Mouse (Mus musculus): Measurements from ENCODE around the gene Slc6a16. TPM values are rescaled to one million over a fixed set of nuclear protein-coding genes. Genes with fewer than 3 reads are reported as not detected.

Gene Slc6a16
- total RNA-seq, 1 experiment = 12.7 TPM

DNA sequence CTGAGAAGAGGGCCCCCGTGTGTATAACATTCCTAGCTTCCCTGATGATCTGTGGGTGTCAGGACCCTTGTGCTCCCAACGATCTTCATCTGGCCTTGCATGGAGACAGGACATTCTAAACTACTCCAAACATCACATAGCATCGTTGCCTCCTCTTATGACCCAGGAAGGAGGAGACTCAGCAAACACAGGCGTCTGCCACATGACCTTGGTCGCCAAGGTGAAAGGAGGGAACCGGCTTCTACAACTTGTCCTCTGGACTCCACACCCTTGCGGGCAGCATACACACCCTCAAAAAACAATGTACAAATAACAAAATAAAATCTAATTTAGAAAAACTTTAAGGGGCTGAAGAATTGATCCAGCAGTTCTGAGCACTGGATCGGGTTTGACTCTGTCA is 71.1 kb downstream of the Slc6a16 start:
- H3K4me1 ChIP-seq (ENCODE audit: control insufficient read depth in 2 of 2, insufficient read depth in 2 of 2, low read length in 2 of 2, poor library complexity in 1 of 2) = peaks cover 0 to 8% of the 10 kb centered on the region in 2 experiments; a peak in 2 of 4 replicates
- no peak overlapping the region for H3K27ac ChIP-seq (ENCODE audit: insufficient read depth, low read depth, low read length, poor library complexity, severe bottlenecking)
- TF ChIP-seq ZNF384 (IDR thresholded peaks at IDR 0.05; ENCODE audit: low read depth, low read length) = no peak
- no peak for TF ChIP-seq MAFK (IDR thresholded peaks at IDR 0.05; ENCODE audit: insufficient read depth, low read depth, low read length)
- TF ChIP-seq ZC3H11A (IDR thresholded peaks at IDR 0.05; ENCODE audit: borderline replicate concordance, low read depth, low read length) = no peak
- no peak overlapping the region for H3K9ac ChIP-seq (ENCODE audit: insufficient read depth, low read depth, low read length, poor library complexity, severe bottlenecking)
- peaks cover 15% of the 10 kb centered on the region; the same call in 1 of the 2 replicates for H3K36me3 ChIP-seq (ENCODE audit: control insufficient read depth, insufficient read depth, low read length, poor library complexity, severe bottlenecking)
- in situ Hi-C loops (cut with MboI; ENCODE audit: low sequenced_read_pairs in 2 of 2, unreplicated experiment in 2 of 2) = no loop called here
- no peak overlapping the region for H3K4me3 ChIP-seq (ENCODE audit: insufficient read depth in 1 of 2, low read depth in 1 of 2, low read length in 2 of 2, poor library complexity in 1 of 2, severe bottlenecking in 1 of 2)
- H3K9me3 ChIP-seq (ENCODE audit: control insufficient read depth, insufficient read depth, low read depth, low read length) = no peaks in the 10 kb centered on the region
- DNase-seq (ENCODE audit: low read depth, low spot score) = no peak

DNA sequence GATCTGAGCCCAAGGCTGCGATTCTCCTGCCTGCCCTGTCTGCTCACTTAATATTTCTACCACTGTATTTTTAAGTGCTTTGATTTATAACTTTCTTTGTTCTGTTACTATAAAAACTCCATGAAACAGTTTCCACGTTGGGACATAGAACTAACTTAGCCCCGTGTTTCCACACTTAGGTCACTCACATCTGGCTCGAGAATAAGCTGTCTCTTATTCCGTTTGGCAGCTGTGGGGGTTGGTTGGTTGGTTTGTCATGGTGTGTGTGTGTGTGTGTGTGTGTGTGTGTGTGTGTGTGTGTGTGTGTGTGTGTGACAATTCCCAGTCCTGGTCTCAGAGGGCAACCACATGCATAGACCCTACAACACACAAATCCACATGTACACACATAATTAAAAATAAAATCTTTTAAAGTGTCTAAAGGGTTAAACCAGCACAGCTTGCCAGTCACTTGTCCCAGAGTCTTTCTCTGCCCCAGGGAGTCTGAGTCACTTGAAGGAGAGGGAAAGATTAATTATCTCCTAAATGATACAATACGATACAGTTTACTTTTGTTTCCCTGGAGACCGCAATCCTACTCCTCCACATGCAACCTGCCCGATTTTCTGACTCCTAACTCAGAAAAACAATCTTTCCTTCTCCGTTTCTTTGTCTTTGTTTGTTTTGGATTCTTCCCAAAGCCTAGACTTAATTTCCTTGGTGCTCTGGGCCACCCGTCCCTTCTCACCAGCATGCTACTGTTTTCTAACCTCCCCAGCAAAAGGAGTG is 72.0 kb downstream of the Slc6a16 start:
- no peak for TF ChIP-seq CHD2 (IDR thresholded peaks at IDR 0.05; ENCODE audit: low read depth, low read length)
- H3K27ac ChIP-seq (ENCODE audit: insufficient read depth, low read depth, low read length, poor library complexity, severe bottlenecking) = no peak overlapping the region
- no peaks in the 10 kb centered on the region for H3K9me3 ChIP-seq (ENCODE audit: control insufficient read depth, insufficient read depth, low read depth, low read length)
- H3K9ac ChIP-seq (ENCODE audit: insufficient read depth, low read depth, low read length, poor library complexity, severe bottlenecking) = no peak overlapping the region
- H3K4me3 ChIP-seq (ENCODE audit: insufficient read depth in 1 of 2, low read depth in 1 of 2, low read length in 2 of 2, poor library complexity in 1 of 2, severe bottlenecking in 1 of 2) = no peak overlapping the region
- DNase-seq (ENCODE audit: low read depth, low spot score) = no peak
- in situ Hi-C loops (cut with MboI; ENCODE audit: low sequenced_read_pairs in 2 of 2, unreplicated experiment in 2 of 2) = no loop called here
- H3K4me1 ChIP-seq (ENCODE audit: control insufficient read depth in 2 of 2, insufficient read depth in 2 of 2, low read length in 2 of 2, poor library complexity in 1 of 2) = peaks cover 0 to 12% of the 10 kb centered on the region in 2 experiments; a peak in 2 of 4 replicates
- H3K36me3 ChIP-seq (ENCODE audit: control insufficient read depth, insufficient read depth, low read length, poor library complexity, severe bottlenecking) = peaks cover 18% of the 10 kb centered on the region; the same call in 1 of the 2 replicates

DNA sequence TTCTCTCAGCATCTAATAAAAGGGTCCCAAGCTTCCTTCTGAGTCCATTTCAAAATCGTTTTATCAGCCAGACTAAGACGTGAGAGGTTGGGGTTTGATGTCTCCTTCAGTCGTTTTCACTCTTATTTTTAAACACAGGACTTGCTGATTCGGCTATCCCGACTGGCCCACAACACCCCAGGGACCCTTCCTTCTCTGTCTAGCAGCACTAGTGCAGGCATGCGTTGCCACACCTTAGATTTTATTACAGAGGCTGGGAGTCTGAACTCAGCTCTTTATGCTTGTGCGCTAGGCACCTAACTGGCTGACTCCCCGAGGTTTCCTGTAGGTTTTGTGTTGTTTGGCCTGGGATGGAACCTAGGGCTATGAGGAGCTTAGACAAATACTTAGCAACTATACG is 72.6 kb downstream of the Slc6a16 start:
- in situ Hi-C loops (cut with MboI; ENCODE audit: low sequenced_read_pairs in 2 of 2, unreplicated experiment in 2 of 2) = no loop called here

DNA sequence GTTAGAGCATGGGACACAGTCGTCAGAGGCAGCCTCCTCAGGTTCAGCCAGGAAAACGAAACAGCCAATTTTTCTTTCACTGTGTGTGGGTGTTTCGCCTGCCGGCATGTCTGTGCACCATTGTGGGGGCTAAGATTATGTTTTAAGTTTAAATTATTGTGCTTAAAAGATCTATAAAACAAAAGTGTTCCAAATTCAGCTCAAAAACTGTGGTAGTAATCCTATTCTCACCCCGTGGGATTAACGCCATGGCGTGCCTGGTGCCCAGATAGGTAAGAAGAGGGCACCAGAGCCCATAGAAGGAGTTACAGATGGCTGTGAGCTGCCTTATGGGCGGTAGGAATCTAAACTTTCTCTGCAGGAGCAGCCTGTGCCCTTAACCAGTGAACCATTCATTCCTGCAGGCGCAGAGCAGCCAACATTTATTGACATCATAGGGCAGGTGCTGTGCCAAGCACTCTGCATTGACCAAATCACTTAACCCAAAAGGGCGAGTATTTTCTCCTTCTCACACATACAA is 74.4 kb downstream of the Slc6a16 start:
- Histone ChIP-seq H3K4me3 (ENCODE audit: insufficient read depth in 1 of 2, low read depth in 1 of 2, low read length in 2 of 2, poor library complexity in 1 of 2, severe bottlenecking in 1 of 2) (no peak overlapping the region), H3K9me3 (ENCODE audit: control insufficient read depth, insufficient read depth, low read depth, low read length) (no peaks in the 10 kb centered on the region), H3K9ac (ENCODE audit: insufficient read depth, low read depth, low read length, poor library complexity, severe bottlenecking) (no peak overlapping the region), H3K4me1 (ENCODE audit: control insufficient read depth in 2 of 2, insufficient read depth in 2 of 2, low read length in 2 of 2, poor library complexity in 1 of 2) (peaks cover 0 to 7% of the 10 kb centered on the region in 2 experiments; a peak in 1 of 4 replicates), H3K36me3 (ENCODE audit: control insufficient read depth, insufficient read depth, low read length, poor library complexity, severe bottlenecking) (peaks cover 21% of the 10 kb centered on the region; the same call in 1 of the 2 replicates), H3K27ac (ENCODE audit: insufficient read depth, low read depth, low read length, poor library complexity, severe bottlenecking) (no peak overlapping the region)
- in situ Hi-C loops (cut with MboI; ENCODE audit: low sequenced_read_pairs in 2 of 2, unreplicated experiment in 2 of 2) = no loop called here
- no peak for DNase-seq (ENCODE audit: low read depth, low spot score)
- TF ChIP-seq ZNF384 (IDR thresholded peaks at IDR 0.05; ENCODE audit: low read depth, low read length) (no peak), MAFK (IDR thresholded peaks at IDR 0.05; ENCODE audit: insufficient read depth, low read depth, low read length) (no peak), ZC3H11A (IDR thresholded peaks at IDR 0.05; ENCODE audit: borderline replicate concordance, low read depth, low read length) (no peak), CHD2 (IDR thresholded peaks at IDR 0.05; ENCODE audit: low read depth, low read length) (no peak), HCFC1 (IDR thresholded peaks at IDR 0.05; ENCODE audit: borderline replicate concordance, insufficient read depth, low read length) (no peak)

More for the DNA sequence above, 72.6 kb downstream of the Slc6a16 start:
- H3K36me3 ChIP-seq (ENCODE audit: control insufficient read depth, insufficient read depth, low read length, poor library complexity, severe bottlenecking) = peaks cover 16% of the 10 kb centered on the region; the same call in 1 of the 2 replicates
- H3K4me1 ChIP-seq (ENCODE audit: control insufficient read depth in 2 of 2, insufficient read depth in 2 of 2, low read length in 2 of 2, poor library complexity in 1 of 2) = peaks cover 0 to 12% of the 10 kb centered on the region in 2 experiments; a peak in 2 of 4 replicates
- DNase-seq (ENCODE audit: low read depth, low spot score) = no peak
- no peaks in the 10 kb centered on the region for H3K9me3 ChIP-seq (ENCODE audit: control insufficient read depth, insufficient read depth, low read depth, low read length)
- no peak overlapping the region for H3K9ac ChIP-seq (ENCODE audit: insufficient read depth, low read depth, low read length, poor library complexity, severe bottlenecking)
- no peak for TF ChIP-seq CHD2 (IDR thresholded peaks at IDR 0.05; ENCODE audit: low read depth, low read length)
- 0 out of 2 replicates have a peak, but pooled peaks have one; percentile 3 for TF ChIP-seq MAFK (IDR thresholded peaks at IDR 0.05; ENCODE audit: insufficient read depth, low read depth, low read length)
- H3K27ac ChIP-seq (ENCODE audit: insufficient read depth, low read depth, low read length, poor library complexity, severe bottlenecking) = no peak overlapping the region
- H3K4me3 ChIP-seq (ENCODE audit: insufficient read depth in 1 of 2, low read depth in 1 of 2, low read length in 2 of 2, poor library complexity in 1 of 2, severe bottlenecking in 1 of 2) = no peak overlapping the region

All from ES-E14 (cell line).